Mouse (Mus musculus) adrenal gland, adult 2 months (tissue): ENCODE measurements around the gene Pno1. TPM values are rescaled to one million over a fixed set of nuclear protein-coding genes. Genes with fewer than 3 reads are reported as not detected.

ENCODE experiments used
- DNase-seq: peaks from one replicate; pipeline ENCODE4 v3.0.0; 2021
- polyA plus RNA-seq: library from polyadenylated mRNA; depleted of rRNA; stranded (reverse); fragments of >200 nt; gene quantifications from 2 replicates; pipeline ENCODE4 v1.2.3, GENCODE M21; 2012; rRNA removed
- total RNA-seq, 2 experiments: library from RNA; stranded (reverse); gene quantifications; 2 replicates each; pipeline ENCODE4 v1.2.3; 2021

Gene Pno1
- total and polyA plus RNA-seq, 3 experiments, result 2.7 to 62.5 (median 57.1) TPM

- DNase-seq, result no peak
These were observed 34.7 kb downstream of the Pno1 start for GRCm38 (mm10) chr11:17176638-17177037.

- DNase-seq, result no peak
These were observed 39.1 kb downstream of the Pno1 start for GRCm38 (mm10) chr11:17172300-17172699.

GRCm38 (mm10) chr11:17170938-17171729, 40.2 kb downstream of the Pno1 start:
- DNase-seq, result no peak

GRCm38 (mm10) chr11:17169262-17169661, 42.1 kb downstream of the Pno1 start:
- no peak for DNase-seq

- DNase-seq, result no peak
These were observed 44.7 kb downstream of the Pno1 start for GRCm38 (mm10) chr11:17166627-17167026.

- no peak for DNase-seq
These were observed 47.4 kb downstream of the Pno1 start for GRCm38 (mm10) chr11:17163956-17164355.

GRCm38 (mm10) chr11:17160242-17160641, 51.1 kb downstream of the Pno1 start:
- DNase-seq, result peak; percentile 71

- peak; percentile 61 for DNase-seq
These were observed 51.6 kb downstream of the Pno1 start for GRCm38 (mm10) chr11:17159738-17160241.

- peak; percentile 98 for DNase-seq
These were observed 52.3 kb downstream of the Pno1 start, which contains the start of gene Ppp3r1 for GRCm38 (mm10) chr11:17158858-17159737. Gene Ppp3r1 (plus strand): TSS chr11:17159263.

Other genes with a start within 250 kb of the Pno1 start
- 10 to 100 TPM; 13.9 to 14.8 TPM for gene Cnrip1, start 160.0 kb downstream of the Pno1 start, total RNA-seq
- gene Cnrip1, start 160.0 kb downstream of the Pno1 start, polyA plus RNA-seq, result 20.7 and 24.6 TPM in 2 replicates
- 1 to 10 TPM; 3.1 to 5.8 TPM for gene Plek, start 159.2 kb downstream of the Pno1 start, total RNA-seq
- 0.18 and 0.25 TPM in 2 replicates for gene Plek, start 159.2 kb downstream of the Pno1 start, polyA plus RNA-seq
- gene Ppp3r1, start 52.3 kb downstream of the Pno1 start, total RNA-seq, result 10 to 100 TPM; 90.2 to 94.9 TPM
- gene Ppp3r1, start 52.3 kb downstream of the Pno1 start, polyA plus RNA-seq, result 268 and 279 TPM in 2 replicates
- 10 to 100 TPM; 13.0 to 17.0 TPM for gene Wdr92, start 29.5 kb downstream of the Pno1 start, total RNA-seq
- 4.5 and 4.6 TPM in 2 replicates for gene Wdr92, start 29.5 kb downstream of the Pno1 start, polyA plus RNA-seq
- gene C1d, start 46.0 kb upstream of the Pno1 start, total RNA-seq, result 10 to 100 TPM; 56.9 to 59.4 TPM
- 2.3 and 5.8 TPM in 2 replicates for gene C1d, start 46.0 kb upstream of the Pno1 start, polyA plus RNA-seq